Mouse (Mus musculus) myocyte (in vitro differentiated cells): Measurements from ENCODE around the gene Psph. TPM values are rescaled to one million over a fixed set of nuclear protein-coding genes. Genes with fewer than 3 reads are reported as not detected.

ENCODE experiments used
- H3K27me3 ChIP-seq: one replicate; pipeline ENCODE4 v1.6.1; 2011; ENCODE audit not compliant: control insufficient read depth, insufficient read depth, insufficient read length
- H3K36me3 ChIP-seq: one replicate; pipeline ENCODE4 v1.6.1; 2011; ENCODE audit not compliant: control insufficient read depth, insufficient read depth
- H3K4me2 ChIP-seq: one replicate; pipeline ENCODE4 v1.6.1; 2011; ENCODE audit warnings: low read depth, control low read depth
- H3K4me3 ChIP-seq: one replicate; pipeline ENCODE4 v1.5.1; 2011; ENCODE audit warnings: mild to moderate bottlenecking, control low read depth, moderate library complexity
- H3K79me2 ChIP-seq: one replicate; pipeline ENCODE4 v1.6.1; 2011; ENCODE audit not compliant: control insufficient read depth, insufficient read depth
- H3ac ChIP-seq: one replicate; pipeline ENCODE4 v1.6.1; 2011; ENCODE audit not compliant: control insufficient read depth, insufficient read length
- CEBPB ChIP-seq: IDR thresholded peaks from 2 replicates; pipeline ENCODE4 v1.6.1; 2011; ENCODE audit warnings: mild to moderate bottlenecking, moderate library complexity; ENCODE audit not compliant: poor library complexity, insufficient read depth, severe bottlenecking
- E2F4 ChIP-seq: IDR thresholded peaks from one replicate; pipeline ENCODE4 v1.6.1; 2011; ENCODE audit warnings: mild to moderate bottlenecking, control low read depth, moderate library complexity; ENCODE audit not compliant: insufficient read depth
- MAX ChIP-seq: IDR thresholded peaks from one replicate; pipeline ENCODE4 v1.6.1; 2011; ENCODE audit warnings: low read depth, mild to moderate bottlenecking, control low read depth
- MYOD1 ChIP-seq, 3 experiments: IDR thresholded peaks; one replicate each; pipeline ENCODE4 v1.6.1; 2011; ENCODE audit warnings: control low read depth in 2 of 3, low read depth in 2 of 3, mild to moderate bottlenecking in 2 of 3, moderate library complexity in 1 of 3; ENCODE audit not compliant: insufficient read length in 2 of 3, control insufficient read depth in 1 of 3
- MYOG ChIP-seq, 3 experiments: IDR thresholded peaks; one replicate each; pipeline ENCODE4 v1.6.1; 2011; ENCODE audit warnings: control low read depth in 2 of 3, low read depth in 2 of 3, mild to moderate bottlenecking in 2 of 3; ENCODE audit not compliant: insufficient read length in 2 of 3, control insufficient read depth in 1 of 3, insufficient read depth in 1 of 3
- POLR2A ChIP-seq: IDR thresholded peaks from one replicate; pipeline ENCODE4 v1.6.1; 2011; ENCODE audit warnings: low read depth, mild to moderate bottlenecking, control low read depth, moderate library complexity; ENCODE audit not compliant: insufficient read length
- POLR2AphosphoS2 ChIP-seq: IDR thresholded peaks from one replicate; pipeline ENCODE4 v1.6.1; 2011; ENCODE audit warnings: low read depth, control low read depth; ENCODE audit not compliant: insufficient read length
- REST ChIP-seq: IDR thresholded peaks from one replicate; pipeline ENCODE4 v1.6.1; 2011; ENCODE audit warnings: mild to moderate bottlenecking, control low read depth, moderate library complexity; ENCODE audit not compliant: insufficient read depth, insufficient read length
- SRF ChIP-seq: IDR thresholded peaks from one replicate; pipeline ENCODE4 v1.6.1; 2011; ENCODE audit warnings: low read depth; ENCODE audit not compliant: control insufficient read depth, insufficient read length
- TCF12 ChIP-seq: IDR thresholded peaks from one replicate; pipeline ENCODE4 v1.6.1; 2011; ENCODE audit warnings: mild to moderate bottlenecking, control low read depth; ENCODE audit not compliant: poor library complexity, insufficient read depth, severe bottlenecking
- TCF3 ChIP-seq: IDR thresholded peaks from one replicate; pipeline ENCODE4 v1.6.1; 2011; ENCODE audit warnings: low read depth, control low read depth; ENCODE audit not compliant: insufficient read length
- USF1 ChIP-seq: IDR thresholded peaks from one replicate; pipeline ENCODE4 v1.6.1; 2011; ENCODE audit warnings: low read depth, mild to moderate bottlenecking, control low read depth, moderate library complexity
- polyA plus RNA-seq: library from polyadenylated mRNA; unstranded; fragments of >200 nt; fragmentation: generic; extraction: Trizol; gene quantifications from one replicate; pipeline ENCODE4 v1.2.1, GENCODE M21; 2012; ENCODE audit warnings: missing spikeins

The Psph gene
- polyA plus RNA-seq, 1 experiment: 338 TPM

- H3K4me2 ChIP-seq: peak within 1 kb of the TSS; percentile 91
- no peaks in the 10 kb centered on the region for H3K27me3 ChIP-seq
- TF ChIP-seq POLR2A (peak; percentile 66), CEBPB (no peak), REST (no peak), MYOG (IDR thresholded peaks at IDR 0.05; ENCODE audit: control insufficient read depth in 1 of 3, insufficient read depth in 1 of 3, insufficient read length in 2 of 3, low read depth in 2 of 3) (peak in 1 of 3 experiments; percentile 17), SRF (peak; percentile 51), POLR2AphosphoS2 (peak; percentile 56)
- H3ac ChIP-seq: peak within 1 kb of the TSS; percentile 78
- H3K79me2 ChIP-seq: peaks cover 29% of the 10 kb centered on the region
- no peaks in the 10 kb centered on the region for H3K36me3 ChIP-seq
- H3K4me3 ChIP-seq: peak within 1 kb of the TSS; percentile 44
Measured at GRCm38 (mm10) chr5:129724834-129725773, 62.1 kb downstream of the Psph start, which contains the start of gene Nipsnap2. TSS of gene Nipsnap2 (plus strand) at chr5:129725063.

- no peak for TF ChIP-seq MYOD1 (IDR thresholded peaks at IDR 0.05; ENCODE audit: control insufficient read depth in 1 of 3, insufficient read length in 2 of 3, low read depth in 2 of 3)
- no peak for TF ChIP-seq CEBPB
- TF ChIP-seq E2F4: no peak
- TF ChIP-seq TCF3: no peak
- TF ChIP-seq TCF12: no peak
- no peak for TF ChIP-seq POLR2A
- no peak for TF ChIP-seq POLR2AphosphoS2
- TF ChIP-seq USF1: no peak
- TF ChIP-seq REST: no peak
- TF ChIP-seq MAX: no peak
- Histone ChIP-seq H3ac (peak overlapping the region; percentile 78), H3K27me3 (no peaks in the 10 kb centered on the region), H3K4me2 (peak overlapping the region; percentile 70), H3K79me2 (peaks cover 29% of the 10 kb centered on the region), H3K36me3 (no peaks in the 10 kb centered on the region), H3K4me3 (peak overlapping the region; percentile 44)
Measured at GRCm38 (mm10) chr5:129724268-129724667, 63.0 kb downstream of the Psph start.

- peaks cover 7% of the 10 kb centered on the region for H3K36me3 ChIP-seq
- H3K4me3 ChIP-seq: no peak overlapping the region
- no peaks in the 10 kb centered on the region for H3K27me3 ChIP-seq
- H3K4me2 ChIP-seq: no peak overlapping the region
- no peak overlapping the region for H3ac ChIP-seq
- peaks cover 14% of the 10 kb centered on the region for H3K79me2 ChIP-seq
- TF ChIP-seq REST (no peak), MYOG (IDR thresholded peaks at IDR 0.05; ENCODE audit: control insufficient read depth in 1 of 3, insufficient read depth in 1 of 3, insufficient read length in 2 of 3, low read depth in 2 of 3) (no peak), TCF12 (no peak), POLR2AphosphoS2 (no peak), POLR2A (no peak)
Measured at GRCm38 (mm10) chr5:129720176-129720575, 67.1 kb downstream of the Psph start.

- H3K27me3 ChIP-seq: no peaks in the 10 kb centered on the region
- H3K4me2 ChIP-seq: no peak overlapping the region
- H3K79me2 ChIP-seq: peaks cover 10% of the 10 kb centered on the region
- H3K4me3 ChIP-seq: no peak overlapping the region
- no peak overlapping the region for H3ac ChIP-seq
- peaks cover 7% of the 10 kb centered on the region for H3K36me3 ChIP-seq
- no peak for TF ChIP-seq TCF3
- TF ChIP-seq MYOD1 (IDR thresholded peaks at IDR 0.05; ENCODE audit: control insufficient read depth in 1 of 3, insufficient read length in 2 of 3, low read depth in 2 of 3): no peak
- TF ChIP-seq USF1: no peak
- TF ChIP-seq POLR2A: no peak
- TF ChIP-seq MAX: no peak
- TF ChIP-seq E2F4: no peak
- TF ChIP-seq POLR2AphosphoS2: no peak
- TF ChIP-seq TCF12: no peak
- TF ChIP-seq REST: no peak
- no peak for TF ChIP-seq SRF
- TF ChIP-seq CEBPB: no peak
- TF ChIP-seq MYOG (IDR thresholded peaks at IDR 0.05; ENCODE audit: control insufficient read depth in 1 of 3, insufficient read depth in 1 of 3, insufficient read length in 2 of 3, low read depth in 2 of 3): no peak
Measured at GRCm38 (mm10) chr5:129717016-129717415, 70.2 kb downstream of the Psph start.

Other genes starting within 250 kb of the Psph start
- 0.35 TPM for gene Mmp17, start 203.3 kb downstream of the Psph start, polyA plus RNA-seq
- gene Zfp11, start 117.3 kb downstream of the Psph start, polyA plus RNA-seq: 0.91 TPM
- 0.10 TPM for gene Sept14, start 78.9 kb downstream of the Psph start, polyA plus RNA-seq
- 138 TPM for gene Mrps17, start 72.0 kb downstream of the Psph start, polyA plus RNA-seq
- 67.6 TPM for gene Nipsnap2, start 62.4 kb downstream of the Psph start, polyA plus RNA-seq
- 33.8 TPM for gene Sumf2, start 59.5 kb upstream of the Psph start, polyA plus RNA-seq
- gene Chchd2, start 100.0 kb upstream of the Psph start, polyA plus RNA-seq: 747 TPM
- gene Zbed5, start 108.3 kb upstream of the Psph start, polyA plus RNA-seq: 1.7 TPM
- gene Phkg1, start 111.1 kb upstream of the Psph start, polyA plus RNA-seq: 0.32 TPM
- 1.1 TPM for gene Nupr1l, start 121.1 kb upstream of the Psph start, polyA plus RNA-seq
- gene Vkorc1l1, start 154.5 kb upstream of the Psph start, polyA plus RNA-seq: 13.2 TPM
- gene Gusb, start 215.6 kb upstream of the Psph start, polyA plus RNA-seq: 35.0 TPM
- 45.8 TPM for gene Asl, start 241.8 kb upstream of the Psph start, polyA plus RNA-seq
- gene Crcp, start 241.8 kb upstream of the Psph start, polyA plus RNA-seq: 30.8 TPM